Comparison of ENCODE assay signal across 15 mouse cellular contexts in genomic region chr11:78172748-78173383, GRCm38 (mm10). TPM values are rescaled to one million over a fixed set of nuclear protein-coding genes. Genes with fewer than 3 reads are reported as not detected.
DNase-seq lines count a peak whose midpoint lies in the region; ATAC-seq and TF ChIP-seq lines count a peak whose summit lies in the region.
"Had no signal": no experiment of that assay in that cellular context is flagged by ENCODE, and none has a peak within 500 bp of the region (broad histone marks: within the 10 kb centered on the region; RNA-seq: fewer than 3 reads in every experiment).

No protein-coding gene starts in this region.

- no peaks in the 10 kb centered on the region for H3K9me3 ChIP-seq in intestine, embryonic 15.5 days
- no peaks in the 10 kb centered on the region for H3K9me3 ChIP-seq in intestine, postnatal 0 days (ENCODE audit: control insufficient read depth)
- H3K9me3 ChIP-seq: heart, embryonic 10.5 days; midbrain, embryonic 15.5 days had no signal

- H3K36me3 ChIP-seq in intestine, embryonic 15.5 days = 0 out of 2 replicates have a peak, but pooled peaks cover 5% of the 10 kb centered on the region
- 0 out of 2 replicates have a peak, but pooled peaks cover 4% of the 10 kb centered on the region for H3K36me3 ChIP-seq in intestine, postnatal 0 days (ENCODE audit: control insufficient read depth, insufficient read depth)
- H3K36me3 ChIP-seq: midbrain, embryonic 15.5 days had no signal

- H3K27ac ChIP-seq in intestine, embryonic 15.5 days = no peak overlapping the region
- no peak overlapping the region for H3K27ac ChIP-seq in intestine, postnatal 0 days (ENCODE audit: low read depth, low read length)
- H3K27ac ChIP-seq: heart, embryonic 10.5 days; midbrain, embryonic 15.5 days had no signal

- no peak for ATAC-seq in intestine, embryonic 15.5 days
- ATAC-seq in intestine, postnatal 0 days = no peak
- ATAC-seq: midbrain, embryonic 15.5 days had no signal

- H3K27me3 ChIP-seq in intestine, embryonic 15.5 days (replicated peaks) = no peaks in the 10 kb centered on the region
- no peaks in the 10 kb centered on the region for H3K27me3 ChIP-seq in intestine, postnatal 0 days (replicated peaks; ENCODE audit: control insufficient read depth, insufficient read depth, low read length)
- H3K27me3 ChIP-seq: midbrain, embryonic 15.5 days had no signal

- 74% methylated on average over 19 of the region's 19 CpGs for WGBS in intestine, embryonic 15.5 days
- WGBS in intestine, postnatal 0 days = 68% methylated on average over 19 of the region's 19 CpGs

- TF ChIP-seq CTCF in intestine, postnatal 0 days (IDR thresholded peaks at IDR 0.05; ENCODE audit: low read depth) = no peak

- peak; percentile 29 for DNase-seq in cerebellum, adult 9-11 months
- DNase-seq in cerebellum, postnatal 36 days = no peak
- DNase-seq in spleen, postnatal 10 days (ENCODE audit: low spot score in 2 of 2) = peak; percentile 17 to 32
- DNase-seq in spleen, postnatal 14 days (ENCODE audit: low spot score in 2 of 2) = no peak
- no peak for DNase-seq in thymus, postnatal 14 days
- no peak for DNase-seq in layer of hippocampus, adult 9-10 months (ENCODE audit: low spot score)
- DNase-seq: cerebellum, adult 11-12 months; gastrocnemius, postnatal 25 days; heart, postnatal 36 days; liver; right cerebral cortex, postnatal 4 days had no signal

- H3K4me2 ChIP-seq in intestine, embryonic 15.5 days (replicated peaks) = no peak overlapping the region
- H3K4me2 ChIP-seq in intestine, postnatal 0 days (replicated peaks; ENCODE audit: low read depth) = no peak overlapping the region
- H3K4me2 ChIP-seq: midbrain, embryonic 15.5 days had no signal

- peaks cover 27% of the 10 kb centered on the region for H3K4me1 ChIP-seq in intestine, embryonic 15.5 days (replicated peaks)
- H3K4me1 ChIP-seq in intestine, postnatal 0 days (replicated peaks; ENCODE audit: control insufficient read depth, insufficient read depth, low read length) = no peaks in the 10 kb centered on the region; the same call in 1 of the 2 replicates

- H3K4me3 ChIP-seq in intestine, embryonic 15.5 days (replicated peaks) = no peak overlapping the region
- H3K4me3 ChIP-seq in intestine, postnatal 0 days (ENCODE audit: low read depth, low read length) = no peak overlapping the region
- H3K4me3 ChIP-seq: heart, embryonic 10.5 days; midbrain, embryonic 15.5 days had no signal

- H3K9ac ChIP-seq in intestine, embryonic 15.5 days = 0 out of 2 replicates have a peak overlapping the region, but pooled peaks have one; percentile 8
- no peak overlapping the region for H3K9ac ChIP-seq in intestine, postnatal 0 days (ENCODE audit: low read depth, low read length)
- H3K9ac ChIP-seq: midbrain, embryonic 15.5 days had no signal

RNA-seq across cellular contexts. Expression of gene Nek8, which starts 3.6 kb away (rescaled TPM):
- polyA plus RNA-seq in intestine, embryonic 15.5 days (2015; fragmentation: Nextera tagmentation; extraction: Ambion mirVana) = 14.4 and 17.1 TPM in 2 replicates
- polyA plus RNA-seq in intestine, postnatal 0 days (2015; fragmentation: Nextera tagmentation; extraction: Ambion mirVana) = 5.7 and 5.8 TPM in 2 replicates

RNA-seq across cellular contexts. Expression of gene Tlcd1, which starts 3.6 kb away (rescaled TPM):
- polyA plus RNA-seq in intestine, embryonic 15.5 days (2015; fragmentation: Nextera tagmentation; extraction: Ambion mirVana) = 39.1 and 39.8 TPM in 2 replicates
- polyA plus RNA-seq in intestine, postnatal 0 days (2015; fragmentation: Nextera tagmentation; extraction: Ambion mirVana) = 14.1 and 16.1 TPM in 2 replicates

RNA-seq across cellular contexts. Expression of gene Traf4, which starts 7.5 kb away (rescaled TPM):
- 74.7 and 77.2 TPM in 2 replicates for polyA plus RNA-seq in intestine, embryonic 15.5 days (2015; fragmentation: Nextera tagmentation; extraction: Ambion mirVana)
- polyA plus RNA-seq in intestine, postnatal 0 days (2015; fragmentation: Nextera tagmentation; extraction: Ambion mirVana) = 30.8 and 30.9 TPM in 2 replicates

RNA-seq across cellular contexts. Expression of gene Rpl23a, which starts 10.5 kb away (rescaled TPM):
- 1,310 and 1,463 TPM in 2 replicates for polyA plus RNA-seq in intestine, embryonic 15.5 days (2015; fragmentation: Nextera tagmentation; extraction: Ambion mirVana)
- 762 and 768 TPM in 2 replicates for polyA plus RNA-seq in intestine, postnatal 0 days (2015; fragmentation: Nextera tagmentation; extraction: Ambion mirVana)

RNA-seq across cellular contexts. Expression of gene Rab34, which starts 15.4 kb away (rescaled TPM):
- polyA plus RNA-seq in intestine, embryonic 15.5 days (2015; fragmentation: Nextera tagmentation; extraction: Ambion mirVana) = 87.9 and 91.4 TPM in 2 replicates
- 33.9 and 35.4 TPM in 2 replicates for polyA plus RNA-seq in intestine, postnatal 0 days (2015; fragmentation: Nextera tagmentation; extraction: Ambion mirVana)

Comparison
In these comparisons a context has a peak if more than half of its experiments do, and no peak if none do; other contexts are left out.
1. DNase-seq: peak in cerebellum, adult 9-11 months (single experiment) and spleen, postnatal 10 days (2 of 2); none in cerebellum, postnatal 36 days (0 of 2), spleen, postnatal 14 days (0 of 2), thymus, postnatal 14 days (single experiment) and layer of hippocampus, adult 9-10 months (single experiment).